ENCODE assay signal across 8 mouse cellular contexts in the genomic region with DNA sequence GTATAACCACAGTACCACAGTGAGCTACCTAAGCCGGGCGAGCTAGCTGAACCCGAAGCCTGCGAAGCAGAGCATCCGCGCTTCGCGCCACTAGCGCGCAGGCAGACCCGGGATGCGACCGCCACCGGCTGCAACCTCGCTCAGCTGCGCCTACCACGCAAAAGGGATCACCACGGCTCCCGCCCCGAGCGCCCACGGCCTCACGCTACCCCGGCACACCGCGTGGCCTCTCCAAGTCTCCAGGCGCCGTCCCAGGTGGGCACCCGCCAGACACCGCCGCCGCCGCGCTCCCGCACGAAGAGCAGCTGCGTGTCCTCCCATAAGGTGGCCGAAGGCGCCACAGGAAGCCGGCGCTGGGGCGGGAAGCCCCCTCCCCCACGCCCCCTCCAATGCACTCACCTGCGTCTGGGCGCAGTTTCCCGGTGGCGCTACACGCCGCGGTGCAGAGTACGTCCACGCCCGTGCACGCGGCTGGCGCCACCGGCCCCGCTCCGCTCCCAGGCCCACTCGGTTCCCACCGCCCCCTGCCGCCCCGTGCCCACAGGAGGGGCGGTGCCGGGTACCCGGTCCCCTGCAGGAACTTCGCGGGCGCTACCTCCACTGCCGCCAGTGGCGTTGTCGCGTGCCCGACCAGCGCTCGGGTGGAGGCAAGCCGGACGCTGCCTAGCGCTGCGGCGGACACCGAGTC. TPM values are rescaled to one million over a fixed set of nuclear protein-coding genes. Genes with fewer than 3 reads are reported as not detected.
DNase-seq lines count a peak whose midpoint lies in the region; ATAC-seq lines count a peak whose summit lies in the region.

No protein-coding gene starts in this region.

- peaks cover 71% of the 10 kb centered on the region for H3K27me3 ChIP-seq in limb, embryonic 10.5 days (ENCODE audit: low read depth, poor library complexity, severe bottlenecking)
- no peaks in the 10 kb centered on the region for H3K27me3 ChIP-seq in neural tube, embryonic 15.5 days (replicated peaks)

- H3K9ac ChIP-seq in neural tube, embryonic 15.5 days (replicated peaks), result peak overlapping the region; percentile 85

- peak overlapping the region; percentile 73 for H3K4me3 ChIP-seq in limb, embryonic 10.5 days
- H3K4me3 ChIP-seq in neural tube, embryonic 15.5 days (replicated peaks), result peak overlapping the region; percentile 57

- H3K4me1 ChIP-seq in limb, embryonic 10.5 days, result peaks cover 28% of the 10 kb centered on the region
- peaks cover 35% of the 10 kb centered on the region for H3K4me1 ChIP-seq in neural tube, embryonic 15.5 days

- under 1% methylated on average over 82 of the region's 82 CpGs for WGBS in limb, embryonic 10.5 days
- under 1% methylated on average over 82 of the region's 82 CpGs for WGBS in neural tube, embryonic 15.5 days

- H3K9me3 ChIP-seq in limb, embryonic 10.5 days (replicated peaks), result no peaks in the 10 kb centered on the region
- H3K9me3 ChIP-seq in neural tube, embryonic 15.5 days (replicated peaks), result no peaks in the 10 kb centered on the region

- H3K27ac ChIP-seq in limb, embryonic 10.5 days, result peak overlapping the region; percentile 75
- peak overlapping the region; percentile 91 for H3K27ac ChIP-seq in neural tube, embryonic 15.5 days (replicated peaks)

- H3K4me2 ChIP-seq in neural tube, embryonic 15.5 days, result peak overlapping the region; percentile 95

- peak; percentile 29 for ATAC-seq in frontal cortex, adult (ENCODE audit: low TSS enrichment)
- peak; percentile 53 for ATAC-seq in neural tube, embryonic 15.5 days (ENCODE audit: low FRiP score)

- no peaks in the 10 kb centered on the region for H3K36me3 ChIP-seq in limb, embryonic 10.5 days
- H3K36me3 ChIP-seq in neural tube, embryonic 15.5 days, result no peaks in the 10 kb centered on the region

- peak; percentile 42 for DNase-seq in layer of hippocampus, adult 11-12 months (ENCODE audit: low spot score)
- DNase-seq in layer of hippocampus, adult 9-10 months (ENCODE audit: low spot score), result no peak
- DNase-seq in cerebellum, adult 9-11 months, result peak; percentile 54
- peak; percentile 49 for DNase-seq in limb, embryonic 10.5 days (ENCODE audit: low spot score)
- no peak for DNase-seq in urinary bladder, postnatal 14 days (ENCODE audit: low spot score)
- no peak for DNase-seq in gastrocnemius, adult 8-10 months (ENCODE audit: low spot score in 2 of 2)

RNA-seq across cellular contexts. Expression of a gene that starts 29.3 kb away (rescaled TPM):
- polyA plus RNA-seq in limb, embryonic 10.5 days (2016; fragmentation: Nextera tagmentation; extraction: Ambion mirVana), result 3.4 and 3.9 TPM in 2 replicates
- polyA plus RNA-seq in neural tube, embryonic 15.5 days (2015; fragmentation: Nextera tagmentation; extraction: Ambion mirVana), result 130 and 158 TPM in 2 replicates
- under 1 TPM in 1 of 4 experiments, not detected in 3; 0.19 TPM for total RNA-seq in gastrocnemius, adult 8-10 months (2022)

Comparison
In these comparisons a context has a peak if more than half of its experiments do, and no peak if none do; other contexts are left out.
1. DNase-seq: peak in layer of hippocampus, adult 11-12 months (single experiment), cerebellum, adult 9-11 months (single experiment) and limb, embryonic 10.5 days (single experiment); none in layer of hippocampus, adult 9-10 months (single experiment), urinary bladder, postnatal 14 days (single experiment) and gastrocnemius, adult 8-10 months (0 of 2).
2. RNA of a gene that starts 29.3 kb away (polyA plus RNA-seq): 130 to 158 TPM in neural tube, embryonic 15.5 days; 3.4 to 3.9 TPM in limb, embryonic 10.5 days; every median in the first group is over 10 times any median in the second.